Comparison of ENCODE assay signal across 11 mouse cellular contexts in genomic region chr7:142470171-142470691, GRCm38 (mm10). TPM values are rescaled to one million over a fixed set of nuclear protein-coding genes. Genes with fewer than 3 reads are reported as not detected.
A peak's percentile ranks its signal among the peaks of the same experiment; 100 is the strongest.
DNase-seq lines count a peak whose midpoint lies in the region; ATAC-seq and TF ChIP-seq lines count a peak whose summit lies in the region.
"Had no signal": no experiment of that assay in that cellular context is flagged by ENCODE, and none has a peak within 500 bp of the region (broad histone marks: within the 10 kb centered on the region; RNA-seq: fewer than 3 reads in every experiment).

No protein-coding gene starts in this region.

- H3K36me3 ChIP-seq in spleen, adult 2 months (ENCODE audit: control insufficient read depth, insufficient read depth, low read length): peaks cover 25% of the 10 kb centered on the region
- H3K36me3 ChIP-seq in intestine, embryonic 15.5 days: no peaks in the 10 kb centered on the region

- no peak for ATAC-seq in intestine, embryonic 15.5 days
- ATAC-seq: forebrain, embryonic 13.5 days had no signal

- no peak overlapping the region for H3K9ac ChIP-seq in intestine, embryonic 15.5 days
- H3K9ac ChIP-seq: forebrain, embryonic 13.5 days had no signal

- DNase-seq in heart, adult 11 months: peak; percentile 96
- no peak for DNase-seq in heart, postnatal 25 days (ENCODE audit: low spot score)
- DNase-seq in spleen, adult 2 months (ENCODE audit: low read depth in 1 of 2, low spot score in 2 of 2): no peak
- DNase-seq in spleen, postnatal 4 days (ENCODE audit: low spot score in 2 of 2): no peak
- DNase-seq in testis, postnatal 10 days (ENCODE audit: low spot score): peak; percentile 48
- DNase-seq in layer of hippocampus, postnatal 14 days (ENCODE audit: low spot score in 2 of 2): no peak
- no peak for DNase-seq in spleen, postnatal 10 days (ENCODE audit: low spot score in 2 of 2)

- no peaks in the 10 kb centered on the region for H3K9me3 ChIP-seq in intestine, embryonic 15.5 days
- H3K9me3 ChIP-seq: forebrain, embryonic 13.5 days had no signal

- no peaks in the 10 kb centered on the region for H3K27me3 ChIP-seq in spleen, adult 2 months (ENCODE audit: control insufficient read depth, insufficient read depth, low read length)
- no peaks in the 10 kb centered on the region for H3K27me3 ChIP-seq in intestine, embryonic 15.5 days (replicated peaks)
- H3K27me3 ChIP-seq: forebrain, embryonic 13.5 days had no signal

- TF ChIP-seq CTCF in spleen, adult 2 months (IDR thresholded peaks at IDR 0.05; ENCODE audit: extremely low read depth, insufficient read depth, insufficient read length, insufficient replicate concordance): no peak

- H3K4me3 ChIP-seq in spleen, adult 2 months (ENCODE audit: extremely low read depth, insufficient read depth, insufficient read length): no peak overlapping the region
- H3K4me3 ChIP-seq in intestine, embryonic 15.5 days (replicated peaks): no peak overlapping the region
- H3K4me3 ChIP-seq: forebrain, embryonic 13.5 days had no signal

- H3K27ac ChIP-seq in spleen, adult 2 months (ENCODE audit: insufficient read depth, low read length): peak overlapping the region; percentile 2; the same call in 1 of the 2 replicates
- peak overlapping the region; percentile 90 for H3K27ac ChIP-seq in intestine, embryonic 15.5 days
- H3K27ac ChIP-seq: forebrain, embryonic 13.5 days had no signal

- no peak for TF ChIP-seq POLR2A in spleen, adult 2 months (IDR thresholded peaks at IDR 0.05; ENCODE audit: low read depth, low read length)

- 68% methylated on average over 7 of the region's 7 CpGs for WGBS in spleen, adult 2 months
- WGBS in intestine, embryonic 15.5 days: 68% methylated on average over 7 of the region's 7 CpGs

- intact Hi-C loops in heart, postnatal 25 days (cut with DNase I): no loop called here

- H3K4me1 ChIP-seq in spleen, adult 2 months (ENCODE audit: control insufficient read depth, insufficient read depth, insufficient read length): peaks cover 22% of the 10 kb centered on the region
- peaks cover 34% of the 10 kb centered on the region for H3K4me1 ChIP-seq in intestine, embryonic 15.5 days (replicated peaks)

- no peak overlapping the region for H3K4me2 ChIP-seq in intestine, embryonic 15.5 days (replicated peaks)
- H3K4me2 ChIP-seq: forebrain, embryonic 13.5 days had no signal

RNA-seq across cellular contexts. Expression of gene Lsp1, which starts 9.6 kb away (rescaled TPM):
- 10 to 100 TPM; 43.7 to 48.1 TPM for total RNA-seq in heart, postnatal 25 days (2021)
- 368 and 410 TPM in 2 replicates for polyA plus RNA-seq in spleen, adult 2 months (2012; rRNA removed)
- polyA plus RNA-seq in intestine, embryonic 15.5 days (2015; fragmentation: Nextera tagmentation; extraction: Ambion mirVana): 130 and 145 TPM in 2 replicates
- 1 to 10 TPM; 4.2 to 4.7 TPM for total RNA-seq in layer of hippocampus, postnatal 14 days (2021)

RNA-seq across cellular contexts. Expression of gene Tnnt3, which starts 28.4 kb away (rescaled TPM):
- 1 to 10 TPM in 1 of 2 experiments, not detected in 1; 2.0 TPM for total RNA-seq in heart, postnatal 25 days (2021)
- polyA plus RNA-seq in spleen, adult 2 months (2012; rRNA removed): 1.6 and 1.8 TPM in 2 replicates
- polyA plus RNA-seq in intestine, embryonic 15.5 days (2015; fragmentation: Nextera tagmentation; extraction: Ambion mirVana): 1.4 and 4.3 TPM in 2 replicates
- total RNA-seq in layer of hippocampus, postnatal 14 days (2021): under 1 TPM; 0.92 to 0.95 TPM
- total RNA-seq: left cerebral cortex, postnatal 25 days had no signal

RNA-seq across cellular contexts. Expression of gene Tnni2, which starts 28.6 kb away (rescaled TPM):
- 1 to 10 TPM; 4.4 to 7.1 TPM for total RNA-seq in heart, postnatal 25 days (2021)
- polyA plus RNA-seq in spleen, adult 2 months (2012; rRNA removed): 3.0 and 3.9 TPM in 2 replicates
- polyA plus RNA-seq in intestine, embryonic 15.5 days (2015; fragmentation: Nextera tagmentation; extraction: Ambion mirVana): 4.8 and 4.9 TPM in 2 replicates
- under 1 TPM in 1 of 2 experiments, not detected in 1; 0.37 TPM for total RNA-seq in layer of hippocampus, postnatal 14 days (2021)
- total RNA-seq: left cerebral cortex, postnatal 25 days had no signal

RNA-seq across cellular contexts. Expression of gene Syt8, which starts 35.6 kb away (rescaled TPM):
- not detected for total RNA-seq in heart, postnatal 25 days (2021)
- 0.94 and 1.1 TPM in 2 replicates for polyA plus RNA-seq in spleen, adult 2 months (2012; rRNA removed)
- 5.4 and 5.6 TPM in 2 replicates for polyA plus RNA-seq in intestine, embryonic 15.5 days (2015; fragmentation: Nextera tagmentation; extraction: Ambion mirVana)
- total RNA-seq in layer of hippocampus, postnatal 14 days (2021): not detected
- total RNA-seq: left cerebral cortex, postnatal 25 days had no signal
- polyA plus RNA-seq: forebrain, embryonic 13.5 days; neural tube, embryonic 14.5 days had no signal

Comparison
In these comparisons a context has a peak if more than half of its experiments do, and no peak if none do; other contexts are left out.
1. DNase-seq: peak in heart, adult 11 months (single experiment) and testis, postnatal 10 days (single experiment); none in heart, postnatal 25 days (single experiment), spleen, adult 2 months (0 of 2), spleen, postnatal 4 days (0 of 2), layer of hippocampus, postnatal 14 days (0 of 2) and spleen, postnatal 10 days (0 of 2).
2. RNA of gene Lsp1, which starts 9.6 kb away (total RNA-seq): 43.7 to 48.1 TPM in heart, postnatal 25 days; 4.2 to 4.7 TPM in layer of hippocampus, postnatal 14 days; every median in the first group is over 4 times any median in the second.